Mouse (Mus musculus) naive thymus-derived CD4-positive, alpha-beta T cell, adult 2 months (primary cell): Measurements from ENCODE around the gene Setd7.

Source experiments
- DNase-seq: peaks from one replicate; pipeline ENCODE4 v3.0.0-alpha.2; 2011; ENCODE audit warnings: low read depth

The Setd7 gene

GRCm38 (mm10) chr3:51475706-51476105 lies 85.0 kb downstream of the Setd7 start:
- DNase-seq: no peak

GRCm38 (mm10) chr3:51468530-51468929 lies 92.1 kb downstream of the Setd7 start:
- DNase-seq: no peak
